Mouse (Mus musculus) skeletal muscle tissue, adult 2 months (tissue): ENCODE measurements at regions not wholly inside any gene's neighbourhood (a gene's known extent, or its start where the extent isn't known, plus 50 kb on each side); places are given as distances from the start of the nearest gene placed in this dataset.
A peak's percentile ranks its signal among the peaks of the same experiment; 100 is the strongest.

Source experiments
- DNase-seq: peaks from one replicate; pipeline ENCODE4 v3.0.0-alpha.2; 2012; ENCODE audit warnings: low read depth, low spot score

- no peak for DNase-seq
These were observed 152.2 kb downstream of the Mtx2 start for GRCm38 (mm10) chr2:74977828-74978227.

- DNase-seq, result no peak
These were observed 156.3 kb downstream of the Mtx2 start for GRCm38 (mm10) chr2:74981856-74982255.

- no peak for DNase-seq
These were observed 168.2 kb downstream of the Mtx2 start for GRCm38 (mm10) chr2:74993802-74994201.

GRCm38 (mm10) chr2:74994998-74995397 lies 169.4 kb downstream of the Mtx2 start:
- no peak for DNase-seq

GRCm38 (mm10) chr2:74997736-74998135 lies 172.1 kb downstream of the Mtx2 start:
- DNase-seq, result no peak

GRCm38 (mm10) chr2:75000368-75000796 lies 174.8 kb downstream of the Mtx2 start:
- peak; percentile 60 for DNase-seq

- DNase-seq, result peak; percentile 27
These were observed 177.0 kb downstream of the Mtx2 start for GRCm38 (mm10) chr2:75002562-75002961.

GRCm38 (mm10) chr2:75008116-75008515 lies 182.5 kb downstream of the Mtx2 start:
- no peak for DNase-seq

- no peak for DNase-seq
These were observed 185.0 kb downstream of the Mtx2 start for GRCm38 (mm10) chr2:75010647-75011046.

- peak; percentile 43 for DNase-seq
These were observed 186.4 kb downstream of the Mtx2 start for GRCm38 (mm10) chr2:75012046-75012445.

- no peak for DNase-seq
These were observed 189.6 kb downstream of the Mtx2 start for GRCm38 (mm10) chr2:75014994-75015728.

GRCm38 (mm10) chr2:75019459-75019858 lies 193.9 kb downstream of the Mtx2 start:
- peak; percentile 30 for DNase-seq

- peak; percentile 12 for DNase-seq
These were observed 196.0 kb downstream of the Mtx2 start for GRCm38 (mm10) chr2:75021639-75022038.

GRCm38 (mm10) chr2:75028151-75028550 lies 202.5 kb downstream of the Mtx2 start:
- DNase-seq, result no peak

- DNase-seq, result no peak
These were observed 203.6 kb downstream of the Mtx2 start for GRCm38 (mm10) chr2:75029089-75029693.

GRCm38 (mm10) chr2:75034708-75035107 lies 209.1 kb downstream of the Mtx2 start:
- no peak for DNase-seq

- DNase-seq, result no peak
These were observed 213.5 kb downstream of the Mtx2 start for GRCm38 (mm10) chr2:75039066-75039465.

GRCm38 (mm10) chr2:75046892-75047291 lies 221.3 kb downstream of the Mtx2 start:
- peak; percentile 7 for DNase-seq

GRCm38 (mm10) chr2:75048071-75048470 lies 222.5 kb downstream of the Mtx2 start:
- no peak for DNase-seq

GRCm38 (mm10) chr2:75054474-75055186 lies 229.0 kb downstream of the Mtx2 start:
- no peak for DNase-seq

- no peak for DNase-seq
These were observed 229.6 kb downstream of the Mtx2 start for GRCm38 (mm10) chr2:75055187-75055543.

- no peak for DNase-seq
These were observed 235.4 kb downstream of the Mtx2 start for GRCm38 (mm10) chr2:75061009-75061408.
